Mouse (Mus musculus) CD8-positive naive resting alpha-beta T cell, adult 2 months (primary cell): ENCODE measurements at regions not wholly inside any gene's neighbourhood (a gene's known extent, or its start where the extent isn't known, plus 50 kb on each side); places are given as distances from the start of the nearest gene placed in this dataset.

Experiments
- DNase-seq, 2 experiments: peaks; one replicate each; pipeline ENCODE4 v3.0.0; 2022; ENCODE audit warnings: low read depth in 2 of 2, low spot score in 2 of 2

DNA sequence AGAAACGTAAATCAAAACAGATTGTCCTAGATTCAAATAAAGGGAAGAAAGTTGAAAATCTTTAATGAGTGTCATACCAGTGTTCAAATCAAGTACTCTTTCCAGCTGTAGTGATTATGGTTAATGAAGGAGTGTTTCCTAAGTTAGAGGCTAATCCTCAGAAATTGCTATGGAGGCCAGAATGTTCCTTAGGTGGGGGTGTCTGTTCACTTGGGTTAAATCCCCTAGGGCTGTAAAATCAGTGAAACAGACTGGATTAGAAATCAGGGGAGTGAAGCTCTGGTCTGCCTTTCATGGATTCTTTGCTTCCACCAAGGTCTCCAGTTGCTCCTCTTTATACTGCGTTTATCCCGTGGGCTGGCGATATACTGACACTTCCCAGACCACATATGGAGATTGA, 270.7 kb upstream of the 1700056E22Rik start:
- no peak for DNase-seq

DNA sequence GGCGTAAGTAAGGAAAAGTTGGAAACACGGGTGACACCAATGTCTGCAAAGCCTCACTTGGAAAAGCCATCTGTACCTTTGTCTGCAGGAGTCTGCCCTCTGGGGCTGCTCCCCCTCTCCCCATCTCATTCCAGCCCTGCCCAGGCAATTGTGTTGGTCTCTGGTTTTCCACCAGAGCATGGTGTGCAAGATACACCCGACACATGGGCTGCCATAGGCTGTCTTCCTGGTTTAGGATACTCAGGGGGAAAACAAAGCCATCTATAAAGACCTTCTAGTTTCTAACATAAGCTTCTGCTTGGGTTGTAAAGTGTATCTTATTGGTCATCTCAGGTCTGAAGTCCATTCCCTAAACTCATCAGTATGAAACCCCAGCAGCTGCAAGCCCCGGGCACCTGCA, 270.1 kb upstream of the 1700056E22Rik start:
- DNase-seq: no peak

DNA sequence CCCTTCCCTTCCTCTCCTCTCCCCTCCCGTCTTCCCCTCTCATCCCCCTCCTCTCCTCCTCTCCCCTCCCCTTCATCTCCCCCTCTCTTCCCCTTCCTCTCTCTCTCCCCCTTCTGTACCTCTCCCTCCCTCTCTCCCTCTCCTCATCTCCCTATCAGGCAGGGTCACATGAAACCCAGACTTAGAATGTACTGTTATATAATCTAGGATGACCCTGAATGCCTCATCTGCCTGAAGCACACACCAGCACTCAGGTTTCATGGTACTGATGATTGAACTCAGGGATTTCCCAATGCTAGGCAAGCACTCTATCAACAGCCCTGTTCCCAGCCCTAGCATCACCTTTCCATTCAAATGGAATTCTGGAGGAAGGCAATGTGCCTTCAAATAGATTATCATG, 264.6 kb upstream of the 1700056E22Rik start:
- DNase-seq: no peak

DNA sequence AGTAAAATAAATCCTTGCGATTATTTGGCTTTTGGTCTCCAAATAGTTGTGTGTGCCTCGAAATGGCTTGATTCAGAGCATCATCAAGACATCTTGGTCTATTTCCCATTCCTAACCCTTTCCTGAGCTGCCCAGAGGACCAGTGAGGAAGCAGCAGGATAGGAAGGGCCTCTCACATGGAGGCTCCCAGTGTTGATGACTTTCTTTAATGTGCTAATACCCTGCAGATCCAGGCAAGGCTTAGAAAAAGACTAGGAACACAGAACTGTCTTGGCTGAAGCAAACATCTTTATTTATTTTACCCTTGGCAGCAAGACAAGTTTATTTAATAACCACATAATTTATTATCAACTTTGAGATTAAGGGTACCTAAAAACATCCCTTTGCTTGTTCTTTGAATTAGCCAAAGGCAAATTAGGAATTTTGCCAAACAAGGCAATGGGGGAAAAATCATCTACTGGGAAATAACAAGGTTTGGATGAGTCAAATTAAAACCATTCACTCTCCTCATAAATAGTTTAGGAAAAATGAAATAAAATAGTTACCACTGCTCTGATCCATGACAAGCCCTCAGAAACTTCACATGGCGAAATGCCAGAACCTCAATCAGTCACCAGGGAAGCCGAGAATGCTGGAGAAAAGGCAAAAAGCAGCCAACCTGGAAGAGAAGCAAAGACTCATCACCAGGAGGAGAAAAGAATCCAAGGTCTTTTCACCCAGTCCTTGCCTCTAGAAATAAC, 263.1 kb upstream of the 1700056E22Rik start:
- DNase-seq: no peak

GRCm38 (mm10) chr1:184291129-184291528, 257.0 kb upstream of the 1700056E22Rik start:
- no peak for DNase-seq

GRCm38 (mm10) chr1:184289733-184290416, 255.8 kb upstream of the 1700056E22Rik start:
- no peak for DNase-seq

DNA sequence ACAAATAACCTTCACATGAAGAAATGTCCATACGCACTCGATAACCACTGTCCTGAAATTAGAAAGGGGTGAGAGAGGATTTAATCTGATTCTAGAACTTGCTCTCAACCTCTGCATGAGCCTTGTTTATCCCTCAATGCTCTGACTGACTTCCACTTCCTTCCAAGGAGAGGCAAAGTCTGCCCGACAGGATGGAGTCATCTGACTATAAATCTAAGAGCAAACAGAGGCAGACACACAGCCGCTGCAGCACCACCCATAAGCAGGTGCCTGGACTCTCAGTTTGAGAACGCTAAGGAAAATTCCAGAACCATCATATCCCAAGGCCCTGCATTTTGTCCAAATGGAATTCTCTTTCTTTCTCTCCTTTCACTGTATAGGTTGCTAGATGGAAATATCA, 247.7 kb upstream of the 1700056E22Rik start:
- no peak for DNase-seq

DNA sequence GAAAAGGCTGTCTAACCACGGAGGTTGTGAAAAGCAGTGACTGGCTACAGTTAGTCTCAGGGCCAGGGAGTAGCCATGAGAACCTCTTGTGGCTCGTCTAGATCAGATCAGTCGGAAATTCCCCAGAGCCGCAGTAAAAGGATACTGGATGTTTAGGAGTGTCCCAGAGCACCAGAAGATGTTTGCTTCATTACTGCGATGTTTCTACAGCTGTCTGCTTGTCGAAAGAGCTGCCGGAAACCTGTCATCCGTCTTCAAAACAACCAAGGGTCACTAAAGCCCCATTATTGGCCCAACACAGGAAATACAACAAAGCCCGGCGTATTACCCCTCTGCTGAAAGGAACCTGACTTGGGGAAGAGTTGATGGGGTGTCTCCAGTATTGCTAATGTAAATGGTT, 245.2 kb upstream of the 1700056E22Rik start:
- no peak for DNase-seq

DNA sequence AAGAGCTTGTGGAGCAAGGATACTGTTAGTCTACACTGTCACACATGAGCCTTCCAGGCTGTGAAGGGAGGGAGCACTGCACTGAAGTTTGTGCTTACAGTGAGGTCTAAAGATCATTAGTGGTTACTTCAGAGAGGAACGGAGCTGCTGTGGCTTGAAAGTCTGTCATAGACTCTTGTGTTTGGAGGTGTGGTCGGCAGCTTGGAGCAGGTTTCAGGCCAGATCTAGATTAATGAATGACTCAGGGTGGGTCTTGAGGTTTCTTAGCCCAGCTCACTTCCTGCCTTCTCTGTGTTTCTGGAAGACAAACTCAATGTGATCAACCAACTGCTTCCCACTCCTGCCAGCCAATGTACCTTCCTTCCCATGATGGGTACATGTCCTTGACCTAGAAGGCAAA, 242.9 kb upstream of the 1700056E22Rik start:
- DNase-seq: no peak

GRCm38 (mm10) chr1:184275877-184276276, 241.8 kb upstream of the 1700056E22Rik start:
- no peak for DNase-seq

GRCm38 (mm10) chr1:184275396-184275795, 241.3 kb upstream of the 1700056E22Rik start:
- DNase-seq: no peak

DNA sequence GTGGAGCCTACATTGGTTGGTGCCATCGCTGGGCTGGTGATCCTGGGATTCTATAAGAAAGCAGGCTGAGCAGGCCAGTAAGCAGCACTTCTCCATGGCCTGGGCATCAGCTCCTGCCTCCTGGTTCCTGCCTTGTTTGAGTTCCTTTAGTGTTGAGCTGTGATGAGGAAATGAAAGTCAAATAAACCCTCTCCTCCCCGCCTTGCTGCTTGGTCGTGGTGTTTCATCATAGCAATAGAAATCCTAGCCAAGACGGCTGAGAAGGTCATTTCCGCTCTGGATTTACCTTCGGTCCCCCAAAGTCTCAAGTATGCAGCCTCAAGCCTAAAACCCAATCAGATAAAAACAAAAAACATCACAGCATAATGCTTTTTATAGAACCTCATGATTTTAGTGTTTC, 240.6 kb upstream of the 1700056E22Rik start:
- no peak for DNase-seq

DNA sequence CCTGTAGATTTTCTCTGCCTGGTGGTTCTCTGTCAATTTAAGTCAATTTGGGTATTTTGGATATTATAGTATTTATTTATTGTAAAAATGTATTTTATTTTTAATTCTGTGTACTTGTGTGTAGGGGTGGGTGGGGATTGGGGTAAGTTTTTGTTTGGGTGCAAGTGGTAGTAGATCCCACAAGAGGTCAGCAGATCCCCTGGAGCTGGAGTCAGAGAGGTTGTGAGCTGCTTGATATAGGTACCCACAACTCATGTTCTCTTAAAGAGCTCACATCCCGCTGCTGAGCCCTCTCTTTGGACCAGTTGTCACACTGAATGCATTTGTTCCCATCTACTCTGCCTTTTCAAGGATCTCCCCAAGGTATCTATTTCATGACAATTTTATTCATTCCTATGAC, 239.6 kb upstream of the 1700056E22Rik start:
- DNase-seq: no peak

DNA sequence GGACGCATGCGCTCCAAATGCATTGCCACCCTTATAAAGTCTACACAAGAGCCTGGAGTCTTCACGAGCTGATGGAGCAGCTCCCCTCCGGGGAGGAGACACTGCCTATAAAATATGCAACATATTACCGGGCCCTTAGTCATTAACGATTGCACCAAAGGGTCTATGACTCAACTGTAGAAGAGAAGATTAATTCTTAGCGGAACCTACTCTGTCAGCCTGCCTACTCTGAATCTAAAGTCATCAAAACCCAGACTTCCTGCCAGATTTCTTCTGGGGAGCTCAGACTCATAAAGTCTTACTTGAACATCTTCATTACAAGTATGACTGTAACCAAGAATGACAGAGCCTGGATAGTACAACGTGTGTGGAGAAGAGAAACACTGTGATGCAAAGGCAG, 237.2 kb upstream of the 1700056E22Rik start:
- DNase-seq: no peak

- DNase-seq: peak; percentile 22 to 40
Observed at GRCm38 (mm10) chr1:184266051-184266450, 231.9 kb upstream of the 1700056E22Rik start.

DNA sequence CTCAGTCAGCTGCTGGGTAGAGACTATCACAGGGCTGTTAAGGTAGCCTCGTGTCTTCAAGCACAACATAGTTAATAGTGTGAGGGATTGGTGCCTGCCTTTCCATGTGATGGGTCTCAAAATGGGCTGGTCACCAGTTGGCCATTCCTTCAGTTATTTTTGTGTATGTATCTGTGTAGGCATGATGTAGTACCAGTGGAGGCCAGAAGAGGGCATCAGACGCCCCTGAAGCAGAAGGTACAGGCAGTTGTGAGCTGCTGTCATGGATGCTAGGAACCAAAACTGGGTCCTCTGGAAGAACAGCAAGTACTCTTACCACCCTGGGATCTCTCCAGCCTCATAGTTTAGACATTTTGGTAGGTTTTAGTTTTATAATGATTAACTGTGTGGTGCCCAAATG, 228.9 kb upstream of the 1700056E22Rik start:
- DNase-seq: peak; percentile 7 to 32

DNA sequence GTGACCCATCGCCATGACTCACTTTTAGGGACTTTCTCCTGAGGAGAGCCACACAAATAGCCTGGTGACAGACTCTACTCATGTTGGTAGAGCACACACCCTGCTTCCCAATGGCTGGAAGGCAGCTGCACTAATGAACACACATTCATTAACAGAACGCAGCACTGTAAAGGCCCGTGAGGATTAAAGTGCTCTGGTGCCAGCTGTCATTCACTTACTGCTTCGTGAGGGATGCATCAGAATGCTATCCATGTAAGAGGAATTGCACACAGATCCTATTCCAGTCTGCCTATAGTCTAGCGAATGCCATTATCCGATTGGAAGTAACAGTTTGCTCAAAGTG, 227.3 kb upstream of the 1700056E22Rik start:
- no peak for DNase-seq

GRCm38 (mm10) chr1:184260722-184261384, 226.8 kb upstream of the 1700056E22Rik start:
- DNase-seq: no peak

GRCm38 (mm10) chr1:184259853-184260252, 225.8 kb upstream of the 1700056E22Rik start:
- DNase-seq: no peak

GRCm38 (mm10) chr1:184257356-184257755, 223.3 kb upstream of the 1700056E22Rik start:
- no peak for DNase-seq

DNA sequence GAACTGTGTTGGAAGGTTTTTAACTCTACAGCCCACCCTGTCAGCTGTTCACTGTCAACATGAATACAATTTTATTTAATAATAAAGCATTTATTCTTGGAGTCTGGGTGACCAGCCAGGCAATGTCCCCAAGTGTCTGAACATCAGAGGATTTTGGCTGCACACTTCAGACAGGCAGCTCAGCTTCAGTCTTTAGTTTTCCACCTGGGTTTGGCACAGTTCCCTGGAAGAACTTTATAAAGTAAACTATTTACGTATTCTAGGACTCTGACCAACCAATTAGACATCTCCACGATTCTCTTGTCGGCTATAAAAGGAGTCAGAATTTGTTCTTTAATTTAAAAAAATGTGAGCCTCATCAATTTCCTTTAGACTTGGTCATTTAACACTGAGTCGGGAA, 220.8 kb upstream of the 1700056E22Rik start:
- no peak for DNase-seq

DNA sequence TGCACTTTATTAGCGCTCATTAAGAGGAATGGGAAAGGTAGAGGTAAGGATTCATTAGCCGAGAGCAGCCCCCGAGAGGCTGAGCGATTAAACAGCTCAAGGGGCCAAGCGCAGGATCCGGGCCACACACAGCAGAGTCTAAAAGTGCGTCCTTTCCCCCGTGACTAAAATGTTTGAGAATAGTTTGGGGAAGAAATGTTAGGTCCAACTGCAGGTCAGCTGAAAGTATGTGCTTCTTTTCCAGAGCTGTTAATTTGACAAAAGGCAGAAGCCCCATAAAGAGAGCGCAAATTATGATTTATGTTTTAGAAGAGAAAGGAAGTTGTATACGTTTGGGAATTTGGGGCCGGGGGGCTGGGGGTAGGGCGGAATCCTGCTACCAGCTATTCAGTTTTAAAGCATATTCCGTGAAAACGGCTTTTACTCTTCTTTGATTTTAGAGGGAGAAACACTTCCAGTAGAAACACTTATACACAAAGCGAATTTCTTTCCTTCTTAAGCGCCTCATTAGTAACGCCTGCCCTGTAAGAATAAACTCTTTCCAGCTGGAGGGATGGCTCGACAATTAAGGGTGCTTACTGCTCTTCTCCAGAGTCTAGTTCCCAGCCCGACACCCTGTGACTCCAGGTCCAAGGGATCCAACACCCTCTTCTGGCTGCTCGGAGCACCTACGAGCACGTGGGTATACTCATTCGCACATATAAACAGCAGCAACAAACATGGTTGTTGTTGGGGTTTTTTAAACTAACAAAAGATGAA, 210.8 kb upstream of the 1700056E22Rik start:
- DNase-seq: no peak
